Mouse (Mus musculus) heart, embryonic 11.5 days (tissue): Measurements from ENCODE around the gene Clec16a. TPM values are rescaled to one million over a fixed set of nuclear protein-coding genes. Genes with fewer than 3 reads are reported as not detected.

ENCODE experiments used
- ATAC-seq: fragments of 200-750 bp; cut with Nextera tagmentation; replicated peaks from 2 replicates; pipeline ENCODE4 v1.8.0; 2017; ENCODE audit warnings: moderate library complexity; ENCODE audit not compliant: insufficient number of reproducible peaks, low FRiP score, low TSS enrichment
- H3K27ac ChIP-seq: fragments of 300-500 bp; sonication (generic); 2 replicates; pipeline ENCODE4 v1.5.1; 2014; ENCODE audit warnings: mild to moderate bottlenecking, low read depth, low read length
- H3K27me3 ChIP-seq: fragments of 300-500 bp; sonication (generic); 2 replicates; pipeline ENCODE4 v1.6.1; 2014; ENCODE audit warnings: mild to moderate bottlenecking, low read length, mixed read lengths; ENCODE audit not compliant: control insufficient read depth, insufficient read depth
- H3K36me3 ChIP-seq: fragments of 300-500 bp; sonication (generic); 2 replicates; pipeline ENCODE4 v1.6.1; 2014; ENCODE audit warnings: mild to moderate bottlenecking, low read length, moderate library complexity, mixed read lengths; ENCODE audit not compliant: control insufficient read depth, insufficient read depth
- H3K4me1 ChIP-seq: fragments of 300-500 bp; sonication (generic); 2 replicates; pipeline ENCODE4 v1.6.1; 2014; ENCODE audit warnings: low read length; ENCODE audit not compliant: control insufficient read depth, insufficient read depth
- H3K4me2 ChIP-seq: fragments of 300-500 bp; sonication (generic); 2 replicates; pipeline ENCODE4 v1.6.1; 2014; ENCODE audit warnings: mild to moderate bottlenecking, moderate library complexity
- H3K4me3 ChIP-seq: fragments of 300-500 bp; sonication (generic); 2 replicates; pipeline ENCODE4 v1.5.1; 2014; ENCODE audit warnings: low read depth, low read length
- H3K9ac ChIP-seq: fragments of 300-500 bp; sonication (generic); 2 replicates; pipeline ENCODE4 v1.6.1; 2014; ENCODE audit warnings: mild to moderate bottlenecking, low read depth, low read length, moderate library complexity
- H3K9me3 ChIP-seq: fragments of 300-500 bp; sonication (generic); replicated peaks from 2 replicates; pipeline ENCODE4 v1.6.1; 2016; ENCODE audit warnings: low read length; ENCODE audit not compliant: control insufficient read depth
- WGBS: fragments of 180-500 bp; shearing (Covaris S2); extraction: QIAGEN DNeasy Blood & Tissue Kit; methylation state at CpG from one replicate; pipeline ENCODE4 v1.1.7; 2014; ENCODE audit not compliant: insufficient replicate concordance; 5-methylcytosine and 5-hydroxymethylcytosine counted together
- polyA plus RNA-seq: library from polyadenylated mRNA; unstranded; fragments of >200 nt; fragmentation: Nextera tagmentation; extraction: Ambion mirVana; gene quantifications from 2 replicates; pipeline ENCODE4 v1.2.1, GENCODE M21; 2014

Clec16a gene
- polyA plus RNA-seq, 1 experiment from 2014 or later = 39.1 TPM

- no peaks in the 10 kb centered on the region for H3K36me3 ChIP-seq
- H3K4me2 ChIP-seq = no peak overlapping the region
- peaks cover 37% of the 10 kb centered on the region for H3K4me1 ChIP-seq
- no peaks in the 10 kb centered on the region for H3K27me3 ChIP-seq
- 78% methylated on average over 2 of the region's 2 CpGs for WGBS
- ATAC-seq = no peak
- no peaks in the 10 kb centered on the region for H3K9me3 ChIP-seq
- no peak overlapping the region for H3K27ac ChIP-seq
- H3K9ac ChIP-seq = no peak overlapping the region
- no peak overlapping the region for H3K4me3 ChIP-seq
Observed at GRCm38 (mm10) chr16:10735781-10736180, 190.6 kb downstream of the Clec16a start.

GRCm38 (mm10) chr16:10736364-10736763 lies 191.2 kb downstream of the Clec16a start:
- Histone ChIP-seq H3K27me3 (no peaks in the 10 kb centered on the region), H3K9ac (no peak overlapping the region), H3K9me3 (no peaks in the 10 kb centered on the region), H3K4me1 (peaks cover 37% of the 10 kb centered on the region), H3K36me3 (no peaks in the 10 kb centered on the region), H3K27ac (no peak overlapping the region), H3K4me3 (no peak overlapping the region), H3K4me2 (no peak overlapping the region)
- WGBS = 40% methylated on average over 10 of the region's 10 CpGs
- no peak for ATAC-seq

GRCm38 (mm10) chr16:10737571-10737970 lies 192.4 kb downstream of the Clec16a start:
- Histone ChIP-seq H3K4me1 (peaks cover 37% of the 10 kb centered on the region), H3K27ac (peak overlapping the region; percentile 63), H3K4me2 (no peak overlapping the region), H3K4me3 (no peak overlapping the region), H3K9ac (no peak overlapping the region), H3K9me3 (no peaks in the 10 kb centered on the region), H3K27me3 (no peaks in the 10 kb centered on the region), H3K36me3 (no peaks in the 10 kb centered on the region)
- 30% methylated on average over 2 of the region's 2 CpGs for WGBS
- no peak for ATAC-seq

GRCm38 (mm10) chr16:10738866-10739265 lies 193.7 kb downstream of the Clec16a start:
- H3K4me2 ChIP-seq = no peak overlapping the region
- no peaks in the 10 kb centered on the region for H3K9me3 ChIP-seq
- H3K4me1 ChIP-seq = peaks cover 37% of the 10 kb centered on the region
- 77% methylated on average over 3 of the region's 3 CpGs for whole genome bisulfite sequencing
- no peaks in the 10 kb centered on the region for H3K27me3 ChIP-seq
- no peak for ATAC-seq
- no peak overlapping the region for H3K27ac ChIP-seq
- H3K9ac ChIP-seq = no peak overlapping the region
- no peaks in the 10 kb centered on the region for H3K36me3 ChIP-seq
- no peak overlapping the region for H3K4me3 ChIP-seq

GRCm38 (mm10) chr16:10739854-10740398 lies 194.8 kb downstream of the Clec16a start:
- Histone ChIP-seq H3K4me1 (peaks cover 37% of the 10 kb centered on the region), H3K36me3 (no peaks in the 10 kb centered on the region), H3K27me3 (no peaks in the 10 kb centered on the region), H3K4me3 (no peak overlapping the region), H3K9ac (0 out of 2 replicates have a peak overlapping the region, but pooled peaks have one; percentile 36), H3K9me3 (no peaks in the 10 kb centered on the region), H3K27ac (no peak overlapping the region), H3K4me2 (no peak overlapping the region)
- 63% methylated on average over 9 of the region's 9 CpGs for WGBS
- no peak for ATAC-seq

- Histone ChIP-seq H3K9ac (no peak overlapping the region), H3K4me1 (peaks cover 35% of the 10 kb centered on the region), H3K27ac (no peak overlapping the region), H3K36me3 (no peaks in the 10 kb centered on the region), H3K4me2 (no peak overlapping the region), H3K4me3 (no peak overlapping the region), H3K27me3 (no peaks in the 10 kb centered on the region), H3K9me3 (no peaks in the 10 kb centered on the region)
- no peak for ATAC-seq
- 77% methylated on average over 2 of the region's 2 CpGs for WGBS
Observed at GRCm38 (mm10) chr16:10741082-10741481, 195.9 kb downstream of the Clec16a start.

- Histone ChIP-seq H3K9ac (no peak overlapping the region), H3K9me3 (no peaks in the 10 kb centered on the region), H3K4me2 (no peak overlapping the region), H3K27ac (no peak overlapping the region), H3K36me3 (no peaks in the 10 kb centered on the region), H3K4me3 (no peak overlapping the region), H3K27me3 (no peaks in the 10 kb centered on the region), H3K4me1 (peaks cover 14% of the 10 kb centered on the region)
- no peak for ATAC-seq
- 34% methylated on average over 7 of the region's 7 CpGs for WGBS
Observed at GRCm38 (mm10) chr16:10749226-10749625, 204.1 kb downstream of the Clec16a start.

GRCm38 (mm10) chr16:10749824-10750223 lies 204.7 kb downstream of the Clec16a start:
- Histone ChIP-seq H3K9ac (no peak overlapping the region), H3K4me1 (peaks cover 14% of the 10 kb centered on the region), H3K4me2 (no peak overlapping the region), H3K4me3 (no peak overlapping the region), H3K27ac (no peak overlapping the region), H3K27me3 (no peaks in the 10 kb centered on the region), H3K9me3 (no peaks in the 10 kb centered on the region), H3K36me3 (no peaks in the 10 kb centered on the region)
- peak; percentile 41 for ATAC-seq
- 34% methylated on average over 7 of the region's 7 CpGs for WGBS

- no peaks in the 10 kb centered on the region for H3K36me3 ChIP-seq
- no peak overlapping the region for H3K4me3 ChIP-seq
- no peak overlapping the region for H3K27ac ChIP-seq
- ATAC-seq = no peak
- H3K4me1 ChIP-seq = peaks cover 5% of the 10 kb centered on the region
- 0 out of 2 replicates have a peak, but pooled peaks cover 6% of the 10 kb centered on the region for H3K27me3 ChIP-seq
- H3K4me2 ChIP-seq = no peak overlapping the region
- no peaks in the 10 kb centered on the region for H3K9me3 ChIP-seq
- H3K9ac ChIP-seq = no peak overlapping the region
- 79% methylated on average over 3 of the region's 3 CpGs for WGBS
Observed at GRCm38 (mm10) chr16:10754521-10755296, 209.6 kb downstream of the Clec16a start.
